Mouse (Mus musculus) forebrain, embryonic 12.5 days (tissue): Measurements from ENCODE around the gene Tns1. TPM values are rescaled to one million over a fixed set of nuclear protein-coding genes. Genes with fewer than 3 reads are reported as not detected.

Experiments used
- ATAC-seq: fragments of 200-750 bp; cut with Nextera tagmentation; 2 replicates; pipeline ENCODE4 v1.8.0; 2017; ENCODE audit warnings: moderate TSS enrichment; ENCODE audit not compliant: low FRiP score
- H3K27ac ChIP-seq: fragments of 300-500 bp; sonication (generic); 2 replicates; pipeline ENCODE4 v1.5.1; 2016; ENCODE audit warnings: mild to moderate bottlenecking
- H3K27me3 ChIP-seq: fragments of 300-500 bp; sonication (generic); 2 replicates; pipeline ENCODE4 v1.6.1; 2016; ENCODE audit warnings: mild to moderate bottlenecking
- H3K36me3 ChIP-seq: fragments of 300-500 bp; sonication (generic); replicated peaks from 2 replicates; pipeline ENCODE4 v1.6.1; 2016; ENCODE audit warnings: mild to moderate bottlenecking
- H3K4me1 ChIP-seq: fragments of 300-500 bp; sonication (generic); 2 replicates; pipeline ENCODE4 v1.6.1; 2016
- H3K4me2 ChIP-seq: fragments of 300-500 bp; sonication (generic); 2 replicates; pipeline ENCODE4 v1.6.1; 2016; ENCODE audit warnings: mild to moderate bottlenecking, moderate library complexity
- H3K4me3 ChIP-seq: fragments of 300-500 bp; sonication (generic); replicated peaks from 2 replicates; pipeline ENCODE4 v1.5.1; 2016; ENCODE audit warnings: mild to moderate bottlenecking
- H3K9ac ChIP-seq: fragments of 300-500 bp; sonication (generic); 2 replicates; pipeline ENCODE4 v1.6.1; 2016; ENCODE audit warnings: mild to moderate bottlenecking
- H3K9me3 ChIP-seq: fragments of 300-500 bp; sonication (generic); 2 replicates; pipeline ENCODE4 v1.6.1; 2016
- WGBS: fragments of 180-500 bp; shearing (Covaris S2); methylation state at CpG from one replicate; pipeline ENCODE4 v1.1.7; 2016; 5-methylcytosine and 5-hydroxymethylcytosine counted together
- polyA plus RNA-seq: library from polyadenylated mRNA; unstranded; fragments of >200 nt; fragmentation: Nextera tagmentation; extraction: Ambion mirVana; gene quantifications from 2 replicates; pipeline ENCODE4 v1.2.1, GENCODE M21; 2016

Tns1 gene
- polyA plus RNA-seq, 1 experiment from 2014 or later: 13.0 TPM

DNA sequence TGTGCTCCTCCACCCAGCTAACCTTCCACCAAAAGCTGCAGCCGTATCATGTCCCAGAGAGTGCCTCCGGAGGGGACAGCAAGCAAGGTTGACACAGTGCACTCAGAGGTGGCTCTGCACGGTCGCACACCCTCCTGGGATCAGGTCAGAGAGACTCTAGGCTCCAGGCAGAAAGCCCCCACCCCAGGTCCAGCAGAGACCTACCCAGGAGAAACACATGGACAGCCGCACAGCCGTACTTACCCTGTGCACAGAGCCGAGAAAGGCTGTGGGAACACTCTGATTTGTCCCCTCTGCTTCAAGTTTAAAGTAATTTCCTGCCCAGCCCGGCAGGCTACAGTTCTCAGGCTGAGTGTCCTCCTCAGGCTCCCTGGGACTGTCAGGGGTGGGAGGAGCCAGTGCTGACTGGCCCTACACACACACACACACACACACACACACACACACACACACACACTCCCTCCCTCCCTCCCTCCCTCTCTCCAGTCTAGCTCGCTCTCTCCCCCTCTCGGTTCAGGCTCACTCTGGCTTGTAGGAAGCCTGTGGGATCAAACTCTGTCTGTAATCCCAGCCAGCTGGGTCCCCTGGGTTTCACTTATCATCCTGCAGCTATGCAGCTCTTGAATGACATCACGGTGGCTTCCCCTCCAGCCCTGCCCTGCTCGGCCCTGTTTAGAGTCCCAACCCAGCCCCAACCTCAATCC is 161.4 kb downstream of the Tns1 start:
- 18% methylated on average over 12 of the region's 12 CpGs for WGBS
- Histone ChIP-seq H3K27ac (0 out of 2 replicates have a peak overlapping the region, but pooled peaks have one; percentile 53), H3K27me3 (peaks cover 4% of the 10 kb centered on the region; the same call in 1 of the 2 replicates), H3K4me2 (peak overlapping the region; percentile 19; the same call in 1 of the 2 replicates), H3K9me3 (no peaks in the 10 kb centered on the region), H3K4me1 (peaks cover 18% of the 10 kb centered on the region), H3K4me3 (no peak overlapping the region), H3K9ac (no peak overlapping the region; the same call in 1 of the 2 replicates), H3K36me3 (no peaks in the 10 kb centered on the region)
- ATAC-seq: peak; percentile 78

DNA sequence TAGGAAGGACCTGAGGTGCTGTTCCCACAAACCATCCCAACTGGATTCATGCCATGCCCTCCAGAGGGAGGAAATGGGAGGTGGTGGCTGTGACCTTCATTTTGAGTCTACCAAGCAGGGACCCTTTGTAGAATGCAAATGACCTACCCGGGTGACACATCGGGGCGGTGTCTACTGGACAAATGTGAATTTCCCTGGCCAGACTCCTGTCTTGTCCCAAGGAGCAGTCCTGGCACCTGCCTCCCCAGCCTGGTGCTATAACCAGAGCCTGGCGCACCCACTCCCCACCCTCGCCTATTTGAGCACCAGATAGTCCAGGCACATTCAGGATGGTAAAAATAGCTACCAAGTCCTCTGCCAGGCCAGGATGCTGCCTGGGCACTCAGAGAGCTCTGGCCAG is 162.2 kb downstream of the Tns1 start:
- H3K27ac ChIP-seq: no peak overlapping the region
- 95% methylated on average over 5 of the region's 5 CpGs for WGBS
- no peaks in the 10 kb centered on the region for H3K36me3 ChIP-seq
- no peak overlapping the region for H3K4me2 ChIP-seq
- H3K4me3 ChIP-seq: no peak overlapping the region
- peaks cover 4% of the 10 kb centered on the region; the same call in 1 of the 2 replicates for H3K27me3 ChIP-seq
- no peaks in the 10 kb centered on the region for H3K9me3 ChIP-seq
- H3K9ac ChIP-seq: no peak overlapping the region
- peaks cover 18% of the 10 kb centered on the region for H3K4me1 ChIP-seq
- no peak for ATAC-seq

DNA sequence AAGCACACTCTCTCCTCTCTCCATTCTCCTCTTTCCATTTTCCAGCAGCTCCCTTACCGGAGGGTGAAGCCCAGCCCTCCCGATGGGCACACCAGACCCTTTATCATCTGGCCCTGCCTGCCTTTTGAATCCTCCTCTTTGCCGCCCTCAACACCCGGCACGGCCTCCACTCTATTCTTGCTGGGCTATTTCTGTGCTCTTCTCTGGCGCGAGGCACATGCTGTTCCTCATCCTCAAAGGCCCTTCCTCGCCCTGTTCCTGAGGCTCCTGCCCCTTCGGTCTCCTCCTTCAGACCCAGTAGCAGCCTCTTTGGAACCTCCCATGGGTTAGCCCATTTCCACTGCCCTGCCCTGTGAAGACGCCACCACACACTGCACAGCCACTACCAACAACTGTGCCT is 164.5 kb downstream of the Tns1 start:
- Histone ChIP-seq H3K9me3 (no peaks in the 10 kb centered on the region), H3K27ac (no peak overlapping the region), H3K4me1 (peaks cover 29% of the 10 kb centered on the region), H3K9ac (no peak overlapping the region), H3K27me3 (peaks cover 4% of the 10 kb centered on the region; the same call in 1 of the 2 replicates), H3K4me3 (no peak overlapping the region), H3K4me2 (no peak overlapping the region), H3K36me3 (no peaks in the 10 kb centered on the region)
- no peak for ATAC-seq
- 86% methylated on average over 10 of the region's 10 CpGs for WGBS

GRCm38 (mm10) chr1:73959344-73959743 is 164.9 kb downstream of the Tns1 start:
- Histone ChIP-seq H3K9me3 (no peaks in the 10 kb centered on the region), H3K4me1 (peaks cover 33% of the 10 kb centered on the region), H3K36me3 (no peaks in the 10 kb centered on the region), H3K9ac (no peak overlapping the region), H3K27ac (no peak overlapping the region), H3K4me3 (no peak overlapping the region), H3K27me3 (peaks cover 2% of the 10 kb centered on the region; the same call in 1 of the 2 replicates), H3K4me2 (no peak overlapping the region)
- no peak for ATAC-seq
- 92% methylated on average over 6 of the region's 6 CpGs for WGBS

GRCm38 (mm10) chr1:73958210-73958983 is 165.9 kb downstream of the Tns1 start:
- Histone ChIP-seq H3K4me2 (no peak overlapping the region), H3K4me1 (peaks cover 29% of the 10 kb centered on the region), H3K27ac (no peak overlapping the region), H3K9ac (no peak overlapping the region), H3K9me3 (no peaks in the 10 kb centered on the region), H3K4me3 (no peak overlapping the region), H3K36me3 (peaks cover 4% of the 10 kb centered on the region; the same call in 1 of the 2 replicates), H3K27me3 (no peaks in the 10 kb centered on the region)
- no peak for ATAC-seq
- WGBS: 39% methylated on average over 9 of the region's 9 CpGs

DNA sequence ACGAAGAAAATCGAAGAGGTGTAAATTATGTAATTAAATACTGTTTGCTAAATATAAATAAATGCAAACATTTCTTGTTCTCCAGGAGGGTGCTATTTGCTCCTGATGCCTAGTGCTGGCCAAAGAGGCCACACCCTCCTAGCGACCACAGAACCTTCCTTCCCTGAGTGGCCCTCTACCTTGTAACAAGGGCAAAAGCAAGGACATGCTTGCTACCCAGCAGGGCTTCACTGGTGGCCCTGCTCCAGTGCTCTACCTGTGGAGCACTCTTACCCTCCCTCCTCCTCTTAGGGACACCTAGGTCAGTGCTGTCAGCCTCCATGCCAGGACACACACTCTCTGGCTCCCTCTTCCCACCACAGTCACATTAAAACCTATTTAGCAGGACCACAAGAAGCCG is 166.8 kb downstream of the Tns1 start:
- Histone ChIP-seq H3K9ac (no peak overlapping the region), H3K4me3 (no peak overlapping the region), H3K27ac (no peak overlapping the region), H3K4me2 (no peak overlapping the region), H3K27me3 (no peaks in the 10 kb centered on the region), H3K36me3 (peaks cover 10% of the 10 kb centered on the region), H3K4me1 (peaks cover 20% of the 10 kb centered on the region), H3K9me3 (no peaks in the 10 kb centered on the region)
- 86% methylated on average over 4 of the region's 4 CpGs for WGBS
- no peak for ATAC-seq

GRCm38 (mm10) chr1:73956320-73956719 is 167.9 kb downstream of the Tns1 start:
- Histone ChIP-seq H3K4me1 (peaks cover 16% of the 10 kb centered on the region), H3K9me3 (no peaks in the 10 kb centered on the region), H3K27ac (no peak overlapping the region), H3K4me2 (no peak overlapping the region), H3K9ac (no peak overlapping the region), H3K36me3 (peaks cover 10% of the 10 kb centered on the region), H3K4me3 (no peak overlapping the region), H3K27me3 (no peaks in the 10 kb centered on the region)
- ATAC-seq: no peak
- WGBS: 83% methylated on average over 1 of the region's 1 CpGs

- ATAC-seq: peak; percentile 20; the same call in 1 of the 2 replicates
- Histone ChIP-seq H3K27ac (no peak overlapping the region), H3K4me2 (no peak overlapping the region), H3K4me1 (peaks cover 16% of the 10 kb centered on the region), H3K4me3 (no peak overlapping the region), H3K9ac (0 out of 2 replicates have a peak overlapping the region, but pooled peaks have one; percentile 17), H3K27me3 (no peaks in the 10 kb centered on the region), H3K9me3 (no peaks in the 10 kb centered on the region), H3K36me3 (peaks cover 10% of the 10 kb centered on the region)
- WGBS: 21% methylated on average over 4 of the region's 4 CpGs
Observed at GRCm38 (mm10) chr1:73955259-73955842, 168.9 kb downstream of the Tns1 start.

- no peak overlapping the region for H3K9ac ChIP-seq
- ATAC-seq: no peak
- no peak overlapping the region for H3K27ac ChIP-seq
- no peaks in the 10 kb centered on the region for H3K9me3 ChIP-seq
- H3K4me2 ChIP-seq: no peak overlapping the region
- peaks cover 16% of the 10 kb centered on the region for H3K4me1 ChIP-seq
- WGBS: 44% methylated on average over 4 of the region's 4 CpGs
- no peaks in the 10 kb centered on the region for H3K27me3 ChIP-seq
- H3K36me3 ChIP-seq: peaks cover 10% of the 10 kb centered on the region
- H3K4me3 ChIP-seq: no peak overlapping the region
Observed at GRCm38 (mm10) chr1:73954614-73955013, 169.6 kb downstream of the Tns1 start.

- Histone ChIP-seq H3K4me3 (no peak overlapping the region), H3K9ac (no peak overlapping the region), H3K27me3 (no peaks in the 10 kb centered on the region), H3K4me1 (peaks cover 16% of the 10 kb centered on the region), H3K36me3 (peaks cover 10% of the 10 kb centered on the region), H3K27ac (no peak overlapping the region), H3K9me3 (no peaks in the 10 kb centered on the region), H3K4me2 (no peak overlapping the region)
- no peak for ATAC-seq
- WGBS: 86% methylated on average over 6 of the region's 6 CpGs
Observed at GRCm38 (mm10) chr1:73954015-73954408, 170.2 kb downstream of the Tns1 start.

DNA sequence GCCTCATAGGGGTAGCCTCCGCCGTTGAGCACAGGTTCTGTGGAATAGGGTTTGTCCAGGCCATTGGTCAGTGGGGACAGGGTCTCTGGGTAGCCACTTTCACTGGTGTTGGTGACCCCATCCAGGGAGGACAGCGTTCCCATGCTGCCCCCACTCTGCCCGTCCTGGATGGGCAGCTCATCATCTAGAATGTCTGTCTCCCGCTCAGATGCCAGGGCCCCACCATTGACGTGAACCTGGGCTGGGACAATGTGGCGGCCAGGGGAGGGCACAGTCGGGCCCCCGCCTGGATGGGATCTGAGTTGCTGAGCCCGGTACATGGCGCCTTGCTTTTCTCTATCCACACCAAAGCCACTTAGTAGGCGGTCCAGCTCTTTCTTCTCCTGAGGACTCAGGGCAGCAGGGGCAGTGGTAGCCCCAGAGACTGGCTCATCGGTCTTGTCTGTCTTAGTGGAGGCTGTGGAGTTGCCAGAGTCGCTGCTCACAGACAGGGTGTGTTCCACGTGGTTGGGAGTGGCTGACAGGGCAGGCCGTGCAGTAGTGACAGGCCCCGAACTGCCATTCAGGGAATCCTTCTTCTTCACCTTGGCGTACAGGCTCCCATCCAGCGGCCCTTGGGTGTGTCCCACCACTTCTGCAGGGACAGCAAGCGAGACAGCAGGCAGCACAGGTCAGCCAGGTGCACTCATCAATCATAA is 170.8 kb downstream of the Tns1 start:
- Histone ChIP-seq H3K27ac (no peak overlapping the region), H3K4me2 (no peak overlapping the region), H3K4me3 (no peak overlapping the region), H3K9ac (no peak overlapping the region), H3K4me1 (peaks cover 16% of the 10 kb centered on the region), H3K9me3 (no peaks in the 10 kb centered on the region), H3K36me3 (peaks cover 10% of the 10 kb centered on the region), H3K27me3 (no peaks in the 10 kb centered on the region)
- 90% methylated on average over 20 of the region's 20 CpGs for WGBS
- ATAC-seq: no peak

DNA sequence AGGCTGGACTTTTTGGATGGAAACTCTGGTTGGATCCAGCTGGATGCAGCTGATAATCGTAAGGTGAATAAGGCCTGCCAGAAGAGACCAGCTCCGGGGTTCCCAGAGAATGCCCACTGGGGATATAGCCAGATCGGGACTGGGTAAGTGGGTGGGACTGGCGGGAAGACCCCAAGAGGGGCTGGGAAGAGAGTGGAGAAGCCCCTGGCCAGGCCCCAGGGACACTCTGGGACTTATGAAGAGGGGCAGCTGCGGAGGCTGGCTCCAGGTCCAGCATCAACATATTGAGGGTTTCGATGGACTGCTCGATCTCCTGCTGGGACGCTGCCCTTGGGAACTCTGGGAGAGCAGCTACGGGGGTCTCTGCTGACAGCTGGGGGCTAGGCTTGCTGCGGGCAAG is 171.7 kb downstream of the Tns1 start:
- Histone ChIP-seq H3K27me3 (no peaks in the 10 kb centered on the region), H3K9ac (no peak overlapping the region), H3K27ac (no peak overlapping the region), H3K36me3 (peaks cover 10% of the 10 kb centered on the region), H3K4me1 (peaks cover 16% of the 10 kb centered on the region), H3K4me2 (no peak overlapping the region), H3K9me3 (no peaks in the 10 kb centered on the region), H3K4me3 (no peak overlapping the region)
- WGBS: 85% methylated on average over 10 of the region's 10 CpGs
- no peak for ATAC-seq
